Mouse (Mus musculus) cerebellum, adult (tissue): ENCODE measurements at regions not wholly inside any gene's neighbourhood (a gene's known extent, or its start where the extent isn't known, plus 50 kb on each side); places are given as distances from the start of the nearest gene placed in this dataset.

Experiments
- ATAC-seq: cut with Nextera tagmentation; 2 replicates; pipeline ENCODE4 v1.9.2; 2017; ENCODE audit warnings: mild to moderate bottlenecking, moderate library complexity, mixed read lengths; ENCODE audit not compliant: insufficient number of reproducible peaks, low FRiP score, low TSS enrichment

DNA sequence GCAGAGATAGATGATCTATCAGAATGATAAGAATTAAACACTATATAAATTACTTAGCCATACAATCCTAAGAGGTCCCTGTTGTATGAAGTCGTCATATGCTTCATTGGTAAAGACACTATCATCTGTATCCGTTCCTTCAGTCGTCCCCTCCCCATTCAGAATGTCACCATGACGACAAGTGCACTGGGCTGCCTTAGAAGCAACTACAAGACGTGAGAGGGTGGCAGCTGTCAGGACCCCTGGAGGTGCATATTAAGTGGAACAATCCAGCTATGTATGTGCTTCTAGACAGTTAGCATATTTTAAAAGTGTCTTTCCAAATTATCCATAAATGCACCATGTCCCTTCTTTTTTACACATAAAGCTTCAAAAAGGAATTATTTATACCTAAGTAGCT lies 343.0 kb upstream of the 5930422O12Rik start:
- no peak for ATAC-seq

DNA sequence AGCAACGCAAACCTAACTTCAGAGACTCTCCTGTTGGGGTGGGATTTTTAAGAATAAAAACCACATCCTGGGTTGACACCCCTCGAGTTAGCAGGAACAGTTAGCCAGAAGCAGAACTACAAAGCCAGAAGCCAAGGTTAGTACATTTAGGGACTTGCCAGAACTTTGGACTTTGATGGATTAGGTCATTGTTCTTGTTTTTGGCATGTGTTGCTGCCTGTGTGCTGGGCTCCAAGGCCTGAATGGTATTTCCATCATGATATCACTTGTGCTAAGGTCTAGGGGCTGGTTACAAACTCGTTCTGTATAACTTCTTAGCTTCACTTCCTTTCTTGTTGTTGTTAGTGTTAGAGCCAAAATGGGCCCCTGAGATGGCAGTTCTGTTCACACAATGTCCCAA lies 338.8 kb upstream of the 5930422O12Rik start:
- no peak for ATAC-seq

DNA sequence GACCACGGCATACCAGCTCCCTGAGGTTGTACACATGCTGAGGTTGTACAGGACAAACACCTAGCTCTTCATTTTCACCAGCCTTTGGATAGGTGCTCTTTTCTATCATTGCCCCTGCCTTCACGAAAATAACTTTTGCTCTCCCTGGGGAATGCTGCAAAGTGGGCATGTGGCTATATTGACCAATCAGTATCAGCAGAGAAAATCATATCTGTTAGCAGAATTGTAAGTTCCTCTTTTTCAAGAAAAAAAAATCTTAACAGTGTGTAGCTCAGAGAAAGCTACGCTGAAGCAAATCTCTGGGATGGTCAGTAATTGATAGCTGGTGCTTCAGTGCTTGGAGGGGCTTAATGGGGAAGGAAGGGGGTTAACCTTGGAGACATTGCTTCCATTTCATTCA lies 319.6 kb upstream of the 5930422O12Rik start:
- no peak for ATAC-seq

DNA sequence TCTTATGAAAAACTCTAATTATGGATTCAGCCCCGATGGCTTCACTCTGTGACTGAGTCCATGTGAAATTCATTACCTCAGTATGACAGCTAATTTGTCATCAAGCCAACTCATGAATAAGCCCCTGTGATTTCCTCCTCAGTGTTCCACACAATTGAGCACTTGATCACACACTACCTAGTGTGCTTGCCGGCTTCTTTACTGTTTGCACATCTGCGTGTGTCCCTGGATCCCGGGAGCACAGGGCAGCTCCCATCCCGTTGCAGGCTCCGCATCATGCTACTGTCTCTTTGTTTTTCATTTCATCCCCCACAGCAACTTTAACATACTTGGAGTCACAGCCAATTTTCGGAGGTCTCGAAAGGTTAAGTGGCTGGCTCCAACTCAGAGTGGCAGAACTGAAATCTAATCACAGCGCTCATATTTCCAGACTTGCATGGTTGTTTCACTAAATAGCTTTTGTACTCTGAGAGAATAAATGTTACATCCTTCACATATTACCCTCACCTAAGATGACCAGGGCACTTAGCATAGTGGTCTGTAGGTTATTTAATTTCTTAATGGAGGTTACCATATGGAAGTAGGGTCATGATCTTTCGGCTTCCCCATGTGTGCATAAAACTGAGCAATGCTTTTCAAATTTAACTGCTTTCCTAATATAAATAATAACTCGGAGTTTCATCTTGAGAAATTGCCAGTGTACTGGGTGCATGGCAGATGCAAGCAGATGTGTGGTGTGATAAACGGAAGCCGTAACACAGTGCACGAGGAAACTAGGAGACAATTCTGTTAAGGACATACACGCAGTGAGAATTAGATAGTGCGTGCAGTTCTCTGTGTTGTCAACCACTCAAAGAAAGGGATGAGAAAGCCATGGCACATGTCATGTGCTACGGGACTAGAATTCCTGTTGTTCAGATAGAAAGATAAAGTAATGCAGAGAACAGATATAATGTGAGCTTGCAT lies 313.0 kb upstream of the 5930422O12Rik start:
- no peak for ATAC-seq

DNA sequence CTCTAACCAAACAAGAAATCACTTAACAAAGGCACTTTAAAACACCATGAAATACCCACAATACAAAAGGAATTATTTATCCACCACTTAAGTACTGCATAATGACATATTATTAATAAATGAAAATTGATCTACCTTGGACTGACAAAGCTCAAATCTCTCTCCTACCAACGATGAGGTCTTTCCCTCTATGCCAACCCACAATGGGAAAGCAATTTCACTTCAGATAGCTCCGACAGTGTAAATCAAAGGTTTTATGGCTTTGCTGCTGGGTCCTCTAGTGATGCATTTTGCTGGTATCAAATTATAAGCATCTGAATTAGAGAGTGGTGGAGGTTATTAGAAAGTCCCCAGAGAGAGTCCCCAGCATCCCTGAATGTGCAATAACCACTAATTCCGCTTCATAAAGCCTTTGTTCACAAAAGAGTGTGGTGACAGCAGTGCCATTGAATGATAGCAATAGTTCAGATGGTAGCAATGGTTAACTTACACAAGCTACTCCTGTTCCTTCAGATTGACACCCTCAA lies 305.4 kb upstream of the 5930422O12Rik start:
- no peak for ATAC-seq

DNA sequence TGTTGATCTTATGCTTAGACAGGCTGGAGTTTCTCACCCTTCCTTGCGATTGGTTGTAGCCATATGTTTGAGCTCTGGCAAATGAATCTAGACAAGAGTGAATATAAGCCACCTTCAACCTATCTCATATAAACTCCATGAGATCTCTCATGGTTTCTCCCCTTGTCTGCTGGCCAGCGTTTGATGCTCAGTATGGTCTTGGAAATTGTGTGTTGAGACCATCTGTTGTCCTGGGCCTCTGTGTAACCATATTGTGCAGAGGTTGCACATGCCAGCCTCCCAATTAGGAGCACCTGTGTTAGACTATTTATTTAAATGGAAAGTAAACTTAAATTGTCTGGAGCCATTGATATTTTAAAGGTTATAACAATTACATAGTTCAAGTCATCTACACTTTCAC lies 301.5 kb upstream of the 5930422O12Rik start:
- ATAC-seq = no peak

DNA sequence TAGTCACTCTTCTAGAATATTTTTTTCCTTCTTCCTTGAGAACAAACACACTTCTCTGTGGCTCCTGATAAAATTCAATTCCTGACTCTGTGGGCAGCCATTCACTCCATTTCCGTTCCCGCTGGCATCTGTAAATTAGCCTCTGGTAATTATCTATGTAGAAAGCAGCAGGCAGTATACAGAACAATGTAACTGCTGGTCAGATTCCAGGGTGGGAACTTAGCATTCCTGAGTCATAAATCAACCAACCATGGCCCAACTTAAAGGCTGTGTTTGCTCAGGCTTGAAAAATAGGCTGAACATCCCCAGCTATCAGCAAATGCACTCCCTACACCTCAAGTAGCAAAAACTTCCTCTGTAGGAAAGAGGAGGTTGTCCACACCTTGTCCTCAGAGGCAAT lies 289.6 kb upstream of the 5930422O12Rik start:
- ATAC-seq = no peak

DNA sequence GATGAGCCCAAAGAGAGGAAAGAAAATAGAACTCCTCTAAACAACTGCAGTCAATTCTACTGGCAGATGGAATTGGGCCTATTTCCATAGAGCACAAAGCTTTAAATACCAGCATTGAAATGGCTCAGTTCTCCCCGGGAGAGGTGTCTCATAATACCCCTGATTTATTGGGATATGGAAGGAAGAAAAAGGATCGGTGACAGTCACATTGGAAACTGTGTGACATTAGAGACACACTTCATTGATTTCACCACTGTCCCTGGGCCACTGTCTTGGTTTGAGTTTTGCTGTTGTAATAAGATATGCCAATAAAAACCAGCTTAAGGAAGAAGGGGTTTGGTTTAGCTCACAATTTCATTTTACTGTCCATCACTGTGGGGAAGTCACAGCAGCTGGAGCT lies 288.7 kb upstream of the 5930422O12Rik start:
- ATAC-seq = no peak

DNA sequence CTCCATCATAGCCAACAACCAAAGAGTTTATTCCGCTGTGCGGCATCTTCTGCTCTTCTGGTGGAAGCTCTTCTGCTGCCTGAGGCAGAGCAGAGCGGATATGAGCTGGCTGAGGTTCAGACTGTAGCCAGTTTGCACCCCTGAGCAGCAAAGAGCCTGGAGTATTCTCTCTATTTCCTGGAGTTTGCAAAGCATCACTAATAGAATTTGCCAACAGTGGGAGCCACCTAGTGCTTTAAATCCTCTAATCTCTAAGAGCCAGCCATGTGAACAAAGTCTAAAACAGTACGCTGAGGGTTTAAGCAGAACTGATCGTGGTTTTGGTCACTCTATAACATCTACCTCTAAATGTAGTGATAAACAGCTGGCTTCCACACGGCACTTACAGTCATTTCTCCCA lies 250.9 kb upstream of the 5930422O12Rik start:
- no peak for ATAC-seq

DNA sequence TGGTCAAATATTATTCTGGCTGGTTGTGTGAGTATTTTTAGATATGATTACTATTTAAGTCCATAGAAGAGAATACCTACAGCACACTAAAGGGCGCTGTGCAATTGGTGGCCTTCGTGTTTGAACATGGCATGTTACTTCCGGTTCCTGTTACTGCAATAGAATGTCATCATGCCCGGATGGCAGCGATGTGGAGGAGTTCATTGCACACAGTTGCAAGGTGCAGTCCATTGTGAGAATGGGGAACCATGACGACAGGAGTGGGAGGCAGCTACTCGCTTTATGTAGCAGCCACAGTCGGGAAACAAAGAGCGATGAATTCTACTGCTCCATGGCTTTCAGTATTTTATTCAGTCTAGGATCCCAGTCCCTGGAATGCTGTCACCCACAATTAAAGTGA lies 245.5 kb upstream of the 5930422O12Rik start:
- no peak for ATAC-seq
